Mouse (Mus musculus): ENCODE results near the gene Cryz.

The Cryz gene

GRCm38 (mm10) chr3:154596488-154596933 lies at the start of gene Cryz:
TSS of gene Cryz (plus strand) at chr3:154596711.
- DNase-seq, result peak; percentile 94 to 97

- DNase-seq, result no peak
These were observed 48.7 kb upstream of the Cryz start for GRCm38 (mm10) chr3:154547549-154548426.

- DNase-seq, result no peak
These were observed 47.6 kb upstream of the Cryz start for GRCm38 (mm10) chr3:154548868-154549301.

GRCm38 (mm10) chr3:154550326-154551034 lies 46.0 kb upstream of the Cryz start:
- DNase-seq, result no peak

GRCm38 (mm10) chr3:154551035-154551411 lies 45.5 kb upstream of the Cryz start:
- no peak for DNase-seq

- DNase-seq, result no peak
These were observed 34.3 kb upstream of the Cryz start for GRCm38 (mm10) chr3:154562192-154562591.

GRCm38 (mm10) chr3:154565437-154565836 lies 31.1 kb upstream of the Cryz start:
- DNase-seq, result no peak

GRCm38 (mm10) chr3:154570029-154570575 lies 26.4 kb upstream of the Cryz start:
- DNase-seq, result no peak

GRCm38 (mm10) chr3:154570786-154571185 lies 25.7 kb upstream of the Cryz start:
- DNase-seq, result no peak

- DNase-seq, result peak; percentile 71 to 75
These were observed 24.1 kb upstream of the Cryz start for GRCm38 (mm10) chr3:154572341-154572972.

GRCm38 (mm10) chr3:154573666-154574065 lies 22.8 kb upstream of the Cryz start:
- DNase-seq, result no peak

GRCm38 (mm10) chr3:154577895-154578294 lies 18.6 kb upstream of the Cryz start:
- DNase-seq, result no peak

GRCm38 (mm10) chr3:154584351-154584750 lies 12.2 kb upstream of the Cryz start:
- DNase-seq, result no peak

- DNase-seq, result no peak
These were observed 5.5 kb upstream of the Cryz start for GRCm38 (mm10) chr3:154590971-154591370.

GRCm38 (mm10) chr3:154591621-154592020 lies 4.9 kb upstream of the Cryz start:
- no peak for DNase-seq

GRCm38 (mm10) chr3:154593596-154593995 lies 2.9 kb upstream of the Cryz start:
- no peak for DNase-seq

GRCm38 (mm10) chr3:154594156-154594555 lies 2.4 kb upstream of the Cryz start:
- no peak for DNase-seq

- peak; percentile 99 to 100 for DNase-seq
These were observed 533 bp downstream of the Cryz start, which contains the start of gene Tyw3 for GRCm38 (mm10) chr3:154596934-154597554. TSS of gene Tyw3 (minus strand) at chr3:154597104.

GRCm38 (mm10) chr3:154597561-154597960 lies 1.1 kb downstream of the Cryz start:
- no peak for DNase-seq

- DNase-seq, result no peak
These were observed 5.6 kb downstream of the Cryz start for GRCm38 (mm10) chr3:154602141-154602540.

GRCm38 (mm10) chr3:154604871-154605270 lies 8.4 kb downstream of the Cryz start:
- DNase-seq, result no peak

GRCm38 (mm10) chr3:154607896-154608295 lies 11.4 kb downstream of the Cryz start:
- no peak for DNase-seq

Measured in cerebellum, postnatal 36 days (tissue).